In the genomic region with DNA sequence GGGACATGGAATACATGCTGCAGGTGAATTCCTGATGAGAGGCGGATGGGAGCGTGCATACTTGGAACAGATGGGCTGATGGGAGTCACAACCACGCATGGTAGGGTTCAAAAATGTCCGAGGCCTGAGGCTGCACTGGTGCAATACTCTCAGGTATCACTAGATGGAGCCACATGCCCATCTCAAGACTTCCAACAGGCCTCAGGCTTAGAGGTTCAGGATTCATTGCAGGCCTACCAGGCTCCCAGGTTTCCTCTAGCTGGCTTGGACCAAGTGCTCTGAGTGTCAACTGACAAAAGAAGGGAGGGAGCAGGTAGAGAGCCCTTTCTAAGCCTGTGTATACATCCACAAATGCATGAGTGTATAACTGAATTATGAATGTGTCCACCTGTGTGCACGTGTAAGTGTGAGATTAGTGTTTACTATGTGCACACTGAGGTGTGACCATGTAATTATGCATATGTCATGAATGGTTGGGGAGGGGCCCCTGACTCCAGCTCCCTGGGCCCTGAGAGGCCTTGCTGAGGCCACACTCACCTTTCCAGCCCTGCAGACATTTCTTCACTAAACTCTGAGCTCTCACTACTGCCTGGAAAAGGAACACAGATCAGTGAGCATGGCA, we compare ENCODE assay signal across 9 mouse cellular contexts. TPM values are rescaled to one million over a fixed set of nuclear protein-coding genes. Genes with fewer than 3 reads are reported as not detected.
DNase-seq lines count a peak whose midpoint lies in the region; ATAC-seq lines count a peak whose summit lies in the region.
"Had no signal": no experiment of that assay in that cellular context is flagged by ENCODE, and none has a peak within 500 bp of the region (broad histone marks: within the 10 kb centered on the region; RNA-seq: fewer than 3 reads in every experiment).

No protein-coding gene starts in this region.

- ATAC-seq in frontal cortex, adult (ENCODE audit: low TSS enrichment): peak; percentile 45
- ATAC-seq in hindbrain, embryonic 15.5 days (ENCODE audit: low FRiP score, low read depth): peak; percentile 57; the same call in 1 of the 2 replicates
- peak; percentile 70 for ATAC-seq in megakaryocyte-erythroid progenitor cell, adult 5-6 weeks (replicated peaks; ENCODE audit: low FRiP score, low TSS enrichment, poor library complexity, severe bottlenecking)
- no peak for ATAC-seq in activated CD4-positive, CD25-positive, alpha-beta regulatory T cell, adult 4 months

- H3K9me3 ChIP-seq in hindbrain, embryonic 15.5 days: no peaks in the 10 kb centered on the region
- H3K9me3 ChIP-seq: neural tube, embryonic 12.5 days had no signal

- H3K4me1 ChIP-seq in hindbrain, embryonic 15.5 days (replicated peaks): no peaks in the 10 kb centered on the region
- H3K4me1 ChIP-seq: neural tube, embryonic 12.5 days had no signal

- peaks cover 18% of the 10 kb centered on the region for H3K36me3 ChIP-seq in hindbrain, embryonic 15.5 days

- H3K27me3 ChIP-seq in hindbrain, embryonic 15.5 days: no peaks in the 10 kb centered on the region
- H3K27me3 ChIP-seq: neural tube, embryonic 12.5 days had no signal

- 25% methylated on average over 5 of the region's 5 CpGs for WGBS in hindbrain, embryonic 15.5 days

- peak; percentile 41 for DNase-seq in T-cell, adult 2 months (ENCODE audit: low spot score)
- DNase-seq in cerebellum, adult 9-10 months: peak; percentile 88
- peak; percentile 66 to 83 for DNase-seq in layer of hippocampus, postnatal 25 days (ENCODE audit: extremely low spot score in 1 of 2, low spot score in 1 of 2)
- peak; percentile 64 to 65 for DNase-seq in right cerebral cortex, postnatal 36 days (ENCODE audit: low spot score in 2 of 2)

- H3K27ac ChIP-seq in hindbrain, embryonic 15.5 days (replicated peaks): no peak overlapping the region
- H3K27ac ChIP-seq: neural tube, embryonic 12.5 days had no signal

- no peak overlapping the region for H3K4me2 ChIP-seq in hindbrain, embryonic 15.5 days
- H3K4me2 ChIP-seq: neural tube, embryonic 12.5 days had no signal

- H3K9ac ChIP-seq in hindbrain, embryonic 15.5 days: no peak overlapping the region
- H3K9ac ChIP-seq: neural tube, embryonic 12.5 days had no signal

- H3K4me3 ChIP-seq in hindbrain, embryonic 15.5 days: no peak overlapping the region
- H3K4me3 ChIP-seq: neural tube, embryonic 12.5 days had no signal

RNA-seq across cellular contexts. Expression of gene Garnl3, which starts 23.4 kb away (rescaled TPM):
- polyA plus RNA-seq in hindbrain, embryonic 15.5 days (2015; fragmentation: Nextera tagmentation; extraction: Ambion mirVana): 56.7 and 57.1 TPM in 2 replicates
- 10 to 100 TPM; 37.5 to 44.8 TPM for total RNA-seq in layer of hippocampus, postnatal 25 days (2021)
- 2.5 and 3.3 TPM in 2 replicates for total RNA-seq in megakaryocyte-erythroid progenitor cell, adult 5-6 weeks (2014; fragmentation: Nextera tagmentation)
- 0.61 TPM in 1 of 2 replicates, not detected in the other for total RNA-seq in megakaryocyte-erythroid progenitor cell, adult 5-6 weeks (2017)
- under 1 TPM in 1 of 2 experiments, not detected in 1; 0.22 TPM for polyA plus RNA-seq in activated CD4-positive, CD25-positive, alpha-beta regulatory T cell, adult 4 months (2017; shearing (Covaris generic))

Comparison
In these comparisons a context has a peak if more than half of its experiments do, and no peak if none do; other contexts are left out.
1. RNA of gene Garnl3, which starts 23.4 kb away (total RNA-seq): 37.5 to 44.8 TPM in layer of hippocampus, postnatal 25 days; 0.61 to 3.3 TPM in megakaryocyte-erythroid progenitor cell, adult 5-6 weeks; every median in the first group is over 4 times any median in the second.
2. Peak in every context shown above with its lines, with median percentiles within 50 percentile points of each other: DNase-seq.